Mouse (Mus musculus): ENCODE measurements around the gene Ccnq. TPM values are rescaled to one million over a fixed set of nuclear protein-coding genes. Genes with fewer than 3 reads are reported as not detected.
A peak's percentile ranks its signal among the peaks of the same experiment; 100 is the strongest.

Ccnq gene
- polyA plus RNA-seq, 2 experiments, result 18.3 to 19.8 TPM

- no peaks in the 10 kb centered on the region for H3K9me3 ChIP-seq (ENCODE audit: control insufficient read depth, low read length)
- TF ChIP-seq CTCF (IDR thresholded peaks at IDR 0.05; ENCODE audit: low read depth) (no peak), EP300 (IDR thresholded peaks at IDR 0.05; ENCODE audit: low read depth) (no peak)
- ATAC-seq (ENCODE audit: insufficient read depth) (no peak), DNase-seq (ENCODE audit: low read depth in 3 of 3, low spot score in 3 of 3) (no peak)
- 0% methylated on average over 2 of the region's 2 CpGs for WGBS (ENCODE audit: insufficient replicate concordance)
- H3K4me3 ChIP-seq (ENCODE audit: insufficient read depth in 1 of 2, low read depth in 2 of 2, low read length in 2 of 2), result peak overlapping the region; percentile 40 to 74
- H3K36me3 ChIP-seq (replicated peaks; ENCODE audit: control insufficient read depth, insufficient read depth, low read depth), result no peaks in the 10 kb centered on the region
- peak overlapping the region; percentile 73 for H3K9ac ChIP-seq (replicated peaks)
- H3K4me2 ChIP-seq (ENCODE audit: low read depth), result peak overlapping the region; percentile 59
- H3K4me1 ChIP-seq (replicated peaks; ENCODE audit: control insufficient read depth in 2 of 2, insufficient read depth in 2 of 2, low read length in 1 of 2), result peaks cover 3 to 11% of the 10 kb centered on the region in 2 experiments
- no peak overlapping the region for H3K27ac ChIP-seq
- no peaks in the 10 kb centered on the region for H3K27me3 ChIP-seq (ENCODE audit: control insufficient read depth, insufficient read depth, low read length)
Measured at GRCm38 (mm10) chr11:78751843-78752203, 294 bp upstream of the Ccnq start.

GRCm38 (mm10) chr11:78746264-78746663 is 5.3 kb downstream of the Ccnq start:
- Histone ChIP-seq H3K27ac (no peak overlapping the region), H3K9me3 (ENCODE audit: control insufficient read depth, low read length) (no peaks in the 10 kb centered on the region), H3K36me3 (replicated peaks; ENCODE audit: control insufficient read depth, insufficient read depth, low read depth) (no peaks in the 10 kb centered on the region), H3K9ac (replicated peaks) (no peak overlapping the region), H3K4me2 (ENCODE audit: low read depth) (no peak overlapping the region), H3K4me1 (replicated peaks; ENCODE audit: control insufficient read depth in 2 of 2, insufficient read depth in 2 of 2, low read length in 1 of 2) (peaks cover 0 to 5% of the 10 kb centered on the region in 2 experiments; a peak in 3 of 4 replicates), H3K27me3 (ENCODE audit: control insufficient read depth, insufficient read depth, low read length) (no peaks in the 10 kb centered on the region), H3K4me3 (ENCODE audit: insufficient read depth in 1 of 2, low read depth in 2 of 2, low read length in 2 of 2) (no peak overlapping the region)
- DNase-seq (ENCODE audit: low read depth in 3 of 3, low spot score in 3 of 3), result no peak
- WGBS (ENCODE audit: insufficient replicate concordance), result 67% methylated on average over 7 of the region's 7 CpGs
- TF ChIP-seq EP300 (IDR thresholded peaks at IDR 0.05; ENCODE audit: low read depth), result no peak
- ATAC-seq (ENCODE audit: insufficient read depth), result no peak

GRCm38 (mm10) chr11:78745475-78745874 is 6.1 kb downstream of the Ccnq start:
- DNase-seq (ENCODE audit: low read depth in 3 of 3, low spot score in 3 of 3), result no peak
- peaks cover 0 to under 1% of the 10 kb centered on the region in 2 experiments; a peak in 3 of 4 replicates for H3K4me1 ChIP-seq (replicated peaks; ENCODE audit: control insufficient read depth in 2 of 2, insufficient read depth in 2 of 2, low read length in 1 of 2)
- no peak for TF ChIP-seq EP300 (IDR thresholded peaks at IDR 0.05; ENCODE audit: low read depth)
- no peak for TF ChIP-seq CTCF (IDR thresholded peaks at IDR 0.05; ENCODE audit: low read depth)
- H3K4me2 ChIP-seq (ENCODE audit: low read depth), result no peak overlapping the region
- 47% methylated on average over 4 of the region's 4 CpGs for WGBS (ENCODE audit: insufficient replicate concordance)
- H3K27ac ChIP-seq, result no peak overlapping the region
- no peaks in the 10 kb centered on the region for H3K36me3 ChIP-seq (replicated peaks; ENCODE audit: control insufficient read depth, insufficient read depth, low read depth)
- ATAC-seq (ENCODE audit: insufficient read depth), result no peak
- H3K4me3 ChIP-seq (ENCODE audit: insufficient read depth in 1 of 2, low read depth in 2 of 2, low read length in 2 of 2), result no peak overlapping the region
- H3K9me3 ChIP-seq (ENCODE audit: control insufficient read depth, low read length), result no peaks in the 10 kb centered on the region
- H3K27me3 ChIP-seq (ENCODE audit: control insufficient read depth, insufficient read depth, low read length), result no peaks in the 10 kb centered on the region
- no peak overlapping the region for H3K9ac ChIP-seq (replicated peaks)

- TF ChIP-seq CTCF (IDR thresholded peaks at IDR 0.05; ENCODE audit: low read depth) (no peak), EP300 (IDR thresholded peaks at IDR 0.05; ENCODE audit: low read depth) (no peak)
- no peaks in the 10 kb centered on the region for H3K4me1 ChIP-seq (replicated peaks; ENCODE audit: control insufficient read depth in 2 of 2, insufficient read depth in 2 of 2, low read length in 1 of 2)
- no peaks in the 10 kb centered on the region for H3K36me3 ChIP-seq (replicated peaks; ENCODE audit: control insufficient read depth, insufficient read depth, low read depth)
- no peak overlapping the region for H3K9ac ChIP-seq (replicated peaks)
- H3K9me3 ChIP-seq (ENCODE audit: control insufficient read depth, low read length), result no peaks in the 10 kb centered on the region
- WGBS (ENCODE audit: insufficient replicate concordance), result 41% methylated on average over 3 of the region's 3 CpGs
- no peak overlapping the region for H3K4me2 ChIP-seq (ENCODE audit: low read depth)
- no peak for DNase-seq (ENCODE audit: low read depth in 3 of 3, low spot score in 3 of 3)
- no peak for ATAC-seq (ENCODE audit: insufficient read depth)
- no peak overlapping the region for H3K4me3 ChIP-seq (ENCODE audit: insufficient read depth in 1 of 2, low read depth in 2 of 2, low read length in 2 of 2)
- no peaks in the 10 kb centered on the region for H3K27me3 ChIP-seq (ENCODE audit: control insufficient read depth, insufficient read depth, low read length)
- H3K27ac ChIP-seq, result no peak overlapping the region
Measured at GRCm38 (mm10) chr11:78742461-78742860, 9.1 kb downstream of the Ccnq start.

- no peak overlapping the region for H3K9ac ChIP-seq (replicated peaks)
- DNase-seq (ENCODE audit: low read depth in 3 of 3, low spot score in 3 of 3) (no peak), ATAC-seq (ENCODE audit: insufficient read depth) (no peak)
- H3K27ac ChIP-seq, result no peak overlapping the region
- H3K27me3 ChIP-seq (ENCODE audit: control insufficient read depth, insufficient read depth, low read length), result no peaks in the 10 kb centered on the region
- TF ChIP-seq CTCF (IDR thresholded peaks at IDR 0.05; ENCODE audit: low read depth) (no peak), EP300 (IDR thresholded peaks at IDR 0.05; ENCODE audit: low read depth) (no peak)
- H3K9me3 ChIP-seq (ENCODE audit: control insufficient read depth, low read length), result no peaks in the 10 kb centered on the region
- H3K4me3 ChIP-seq (ENCODE audit: insufficient read depth in 1 of 2, low read depth in 2 of 2, low read length in 2 of 2), result no peak overlapping the region
- no peaks in the 10 kb centered on the region for H3K36me3 ChIP-seq (replicated peaks; ENCODE audit: control insufficient read depth, insufficient read depth, low read depth)
- 56% methylated on average over 7 of the region's 7 CpGs for WGBS (ENCODE audit: insufficient replicate concordance)
- H3K4me2 ChIP-seq (ENCODE audit: low read depth), result no peak overlapping the region
- H3K4me1 ChIP-seq (replicated peaks; ENCODE audit: control insufficient read depth in 2 of 2, insufficient read depth in 2 of 2, low read length in 1 of 2), result no peaks in the 10 kb centered on the region
Measured at GRCm38 (mm10) chr11:78741958-78742357, 9.6 kb downstream of the Ccnq start.
